Mouse (Mus musculus) neural tube, embryonic 14.5 days (tissue): ENCODE results near the gene Lrfn5. TPM values are rescaled to one million over a fixed set of nuclear protein-coding genes. Genes with fewer than 3 reads are reported as not detected.

Experiments
- ATAC-seq: fragments of 200-750 bp; cut with Nextera tagmentation; 2 replicates; pipeline ENCODE4 v1.8.0; 2017; ENCODE audit warnings: low read depth, mild to moderate bottlenecking, moderate TSS enrichment, moderate library complexity
- H3K27ac ChIP-seq: fragments of 300-500 bp; sonication (generic); 2 replicates; pipeline ENCODE4 v1.5.1; 2014; ENCODE audit warnings: low read depth, mild to moderate bottlenecking, control low read depth, low read length, moderate library complexity, mixed read lengths
- H3K27me3 ChIP-seq: fragments of 300-500 bp; sonication (generic); 2 replicates; pipeline ENCODE4 v1.6.1; 2014; ENCODE audit warnings: low read length; ENCODE audit not compliant: control insufficient read depth, insufficient read depth
- H3K36me3 ChIP-seq: fragments of 300-500 bp; sonication (generic); 2 replicates; pipeline ENCODE4 v1.6.1; 2014; ENCODE audit warnings: low read length, mixed read lengths; ENCODE audit not compliant: control insufficient read depth, insufficient read depth
- H3K4me1 ChIP-seq: fragments of 300-500 bp; sonication (generic); 2 replicates; pipeline ENCODE4 v1.6.1; 2014; ENCODE audit warnings: low read length; ENCODE audit not compliant: control insufficient read depth, insufficient read depth
- H3K4me2 ChIP-seq: fragments of 300-500 bp; sonication (generic); 2 replicates; pipeline ENCODE4 v1.6.1; 2014; ENCODE audit warnings: mild to moderate bottlenecking, low read depth, low read length, control low read depth
- H3K4me3 ChIP-seq: fragments of 300-500 bp; sonication (generic); 2 replicates; pipeline ENCODE4 v1.5.1; 2014; ENCODE audit warnings: low read depth, low read length, control low read depth, mixed read lengths
- H3K9ac ChIP-seq: fragments of 300-500 bp; sonication (generic); replicated peaks from 2 replicates; pipeline ENCODE4 v1.6.1; 2014; ENCODE audit warnings: low read depth, mild to moderate bottlenecking, control low read depth, low read length, mixed read lengths
- H3K9me3 ChIP-seq: fragments of 300-500 bp; sonication (generic); 2 replicates; pipeline ENCODE4 v1.6.1; 2016; ENCODE audit warnings: low read length; ENCODE audit not compliant: control insufficient read depth
- WGBS: fragments of 180-500 bp; shearing (Covaris S2); extraction: QIAGEN DNeasy Blood & Tissue Kit; methylation state at CpG from one replicate; pipeline ENCODE4 v1.1.7; 2014; 5-methylcytosine and 5-hydroxymethylcytosine counted together
- polyA plus RNA-seq: library from polyadenylated mRNA; unstranded; fragments of >200 nt; fragmentation: Nextera tagmentation; extraction: Ambion mirVana; gene quantifications from 2 replicates; pipeline ENCODE4 v1.2.1, GENCODE M21; 2014

The Lrfn5 gene
- polyA plus RNA-seq, 1 experiment from 2014 or later = 87.3 TPM

DNA sequence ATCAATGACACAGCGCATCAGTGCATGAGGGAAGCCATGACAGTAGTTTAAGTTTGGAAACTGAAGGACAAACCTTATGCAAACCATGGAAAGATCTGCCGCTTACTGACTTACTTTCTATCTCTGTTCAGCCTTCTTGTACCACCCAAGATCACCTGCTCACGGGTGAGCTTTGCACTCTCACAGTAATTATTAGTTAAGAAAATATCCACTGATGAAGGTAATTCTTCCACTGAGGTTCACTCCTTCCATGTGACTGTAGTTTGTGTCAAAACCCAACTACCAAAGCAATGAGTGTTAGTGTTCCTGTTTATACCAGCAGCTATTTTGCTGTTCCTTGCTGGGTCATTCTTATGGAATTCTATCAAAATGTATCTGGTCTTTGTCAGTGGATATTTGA, 84.9 kb downstream of the Lrfn5 start:
- no peak overlapping the region for H3K9ac ChIP-seq

DNA sequence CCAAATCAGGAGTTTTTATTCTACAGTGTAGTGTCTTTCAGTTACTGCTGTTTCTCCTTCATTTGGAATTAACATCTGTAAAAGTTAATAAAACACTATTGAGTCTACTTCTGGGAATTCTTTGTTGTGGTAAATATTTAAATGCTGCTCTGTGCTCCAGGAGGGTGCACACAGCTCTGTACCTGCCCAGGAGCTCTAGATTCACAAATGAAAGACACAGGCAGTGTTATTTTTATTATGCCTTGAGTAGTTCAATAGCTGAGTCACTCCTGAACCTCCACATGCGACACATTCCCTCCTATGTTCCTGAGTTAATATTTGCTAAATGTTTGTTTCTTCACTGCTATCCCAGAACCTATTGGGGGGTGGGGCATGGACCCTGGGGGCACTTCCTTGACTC, 87.1 kb downstream of the Lrfn5 start:
- Histone ChIP-seq H3K4me1 (no peaks in the 10 kb centered on the region), H3K9ac (no peak overlapping the region), H3K4me2 (no peak overlapping the region), H3K4me3 (no peak overlapping the region), H3K27ac (no peak overlapping the region), H3K36me3 (no peaks in the 10 kb centered on the region), H3K9me3 (no peaks in the 10 kb centered on the region), H3K27me3 (no peaks in the 10 kb centered on the region)
- WGBS = 94% methylated on average over 1 of the region's 1 CpGs
- no peak for ATAC-seq

More for the DNA sequence above, 84.9 kb downstream of the Lrfn5 start:
- no peak for ATAC-seq
- Histone ChIP-seq H3K9me3 (no peaks in the 10 kb centered on the region), H3K36me3 (no peaks in the 10 kb centered on the region), H3K27me3 (no peaks in the 10 kb centered on the region), H3K4me2 (no peak overlapping the region), H3K4me3 (no peak overlapping the region), H3K27ac (no peak overlapping the region), H3K4me1 (no peaks in the 10 kb centered on the region)
- 95% methylated on average over 3 of the region's 3 CpGs for WGBS

DNA sequence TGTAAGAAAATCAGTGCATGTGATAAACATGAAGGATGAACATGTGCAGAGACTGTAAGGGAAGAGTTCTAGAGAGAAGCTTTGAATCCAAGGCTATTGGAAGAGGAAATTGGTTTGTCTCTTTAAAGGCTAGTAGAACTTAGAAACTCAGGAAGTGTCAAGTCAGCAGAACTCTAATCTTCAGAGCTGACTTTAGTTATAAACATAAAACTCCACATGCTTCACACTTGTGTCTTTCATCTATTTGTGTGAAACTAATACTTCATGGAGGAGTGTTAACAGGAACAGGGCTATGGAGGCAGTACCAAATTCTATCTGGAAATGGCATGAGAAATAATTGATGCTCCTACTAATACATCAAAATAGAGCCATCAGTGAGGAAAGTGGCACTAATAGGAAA, 101.6 kb downstream of the Lrfn5 start:
- Histone ChIP-seq H3K4me3 (no peak overlapping the region), H3K4me2 (no peak overlapping the region), H3K27ac (no peak overlapping the region), H3K36me3 (no peaks in the 10 kb centered on the region), H3K4me1 (no peaks in the 10 kb centered on the region), H3K9me3 (no peaks in the 10 kb centered on the region), H3K9ac (no peak overlapping the region), H3K27me3 (no peaks in the 10 kb centered on the region)
- no peak for ATAC-seq

DNA sequence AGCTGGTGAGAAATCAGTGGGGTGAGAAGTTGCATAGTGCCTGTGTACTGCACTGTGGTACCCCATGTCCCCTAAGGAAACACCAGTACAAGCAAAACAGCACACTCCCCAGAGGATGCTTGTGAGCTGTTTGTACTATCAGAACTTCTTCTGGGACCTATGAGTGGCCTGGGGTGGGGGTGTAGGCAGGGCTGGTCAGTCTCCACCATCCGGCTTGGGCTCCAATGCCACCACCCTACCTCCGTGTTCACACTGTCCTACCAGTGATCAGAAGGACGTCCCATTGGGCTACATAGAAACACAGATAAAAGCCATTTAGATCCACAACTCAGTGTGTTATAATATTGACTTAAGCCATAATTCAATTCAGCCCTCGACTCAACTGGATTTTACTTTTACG, 131.4 kb downstream of the Lrfn5 start:
- Histone ChIP-seq H3K4me1 (no peaks in the 10 kb centered on the region), H3K27me3 (no peaks in the 10 kb centered on the region), H3K4me3 (no peak overlapping the region), H3K9me3 (no peaks in the 10 kb centered on the region), H3K27ac (no peak overlapping the region), H3K9ac (no peak overlapping the region), H3K36me3 (no peaks in the 10 kb centered on the region), H3K4me2 (no peak overlapping the region)
- WGBS = 87% methylated on average over 5 of the region's 5 CpGs
- no peak for ATAC-seq

DNA sequence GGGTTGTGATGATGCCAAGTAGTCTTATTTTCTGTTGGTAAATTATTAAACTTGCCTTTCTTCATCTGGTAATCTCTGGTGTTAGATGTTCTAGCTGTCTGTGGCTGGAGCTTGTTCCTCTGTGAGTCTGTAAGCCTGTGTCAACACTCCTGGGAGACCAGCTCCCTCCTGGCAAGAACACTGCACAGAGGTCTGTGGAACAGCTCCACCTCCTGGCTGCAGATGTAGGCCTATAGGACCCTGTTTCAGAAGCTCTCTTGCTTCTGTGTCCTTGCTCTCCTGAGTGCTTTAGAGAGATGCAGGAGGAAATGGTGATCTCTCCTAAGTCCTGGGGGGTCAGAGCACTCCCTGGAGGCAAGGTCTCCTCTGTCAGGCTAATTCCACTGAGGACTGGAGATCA, 200.2 kb downstream of the Lrfn5 start:
- Histone ChIP-seq H3K9ac (no peak overlapping the region), H3K36me3 (no peaks in the 10 kb centered on the region), H3K4me1 (no peaks in the 10 kb centered on the region), H3K4me2 (no peak overlapping the region), H3K9me3 (no peaks in the 10 kb centered on the region), H3K27ac (no peak overlapping the region), H3K4me3 (no peak overlapping the region), H3K27me3 (no peaks in the 10 kb centered on the region)
- no peak for ATAC-seq

DNA sequence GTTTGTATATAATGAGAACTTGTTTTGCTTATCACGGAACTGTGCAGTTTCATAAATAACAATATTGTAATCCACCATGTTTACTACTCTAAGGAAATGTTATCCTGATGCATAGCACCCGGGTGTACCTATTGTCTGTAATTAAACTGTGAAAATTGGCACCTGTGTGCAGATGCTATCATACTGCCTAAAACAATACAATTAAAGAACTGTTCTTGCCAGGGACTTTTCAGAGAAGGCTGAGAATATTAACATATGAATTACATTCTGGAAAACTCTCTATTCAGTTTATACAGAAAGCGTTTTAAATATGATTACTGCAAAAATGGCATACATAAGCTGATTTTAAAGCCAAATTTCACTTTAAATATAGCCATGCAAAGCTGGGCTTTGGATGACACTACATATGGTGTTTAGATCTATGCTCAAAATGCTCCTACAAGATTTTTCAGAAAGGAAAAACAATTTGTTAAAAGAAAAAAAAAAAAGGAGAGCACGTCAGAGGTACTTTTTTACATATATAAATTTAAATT, 284.2 kb downstream of the Lrfn5 start:
- Histone ChIP-seq H3K27me3 (no peaks in the 10 kb centered on the region), H3K27ac (no peak overlapping the region), H3K4me3 (no peak overlapping the region), H3K36me3 (no peaks in the 10 kb centered on the region), H3K9me3 (no peaks in the 10 kb centered on the region), H3K9ac (no peak overlapping the region), H3K4me1 (no peaks in the 10 kb centered on the region), H3K4me2 (no peak overlapping the region)
- 73% methylated on average over 4 of the region's 4 CpGs for WGBS
- ATAC-seq = no peak

DNA sequence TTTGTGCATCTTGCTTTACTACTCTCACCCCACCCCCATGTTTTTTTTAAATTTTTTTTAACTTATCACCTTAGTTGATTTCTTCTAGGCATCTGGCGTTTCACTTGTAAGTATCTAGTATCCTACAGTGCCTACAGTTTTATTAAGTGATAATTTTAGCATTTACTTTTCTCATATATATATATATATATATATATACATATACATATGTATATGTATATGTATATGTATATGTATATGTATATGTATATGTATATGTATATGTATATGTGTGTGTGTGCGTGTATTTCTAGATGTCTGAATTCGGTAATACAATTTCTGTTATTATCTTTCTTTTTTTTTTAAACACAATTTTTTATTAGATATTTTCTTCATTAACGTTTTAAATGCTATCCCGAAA, 300.7 kb downstream of the Lrfn5 start:
- Histone ChIP-seq H3K4me2 (no peak overlapping the region), H3K9ac (no peak overlapping the region), H3K27me3 (no peaks in the 10 kb centered on the region), H3K36me3 (no peaks in the 10 kb centered on the region), H3K4me1 (no peaks in the 10 kb centered on the region), H3K4me3 (no peak overlapping the region), H3K27ac (no peak overlapping the region), H3K9me3 (no peaks in the 10 kb centered on the region)
- WGBS = 94% methylated on average over 5 of the region's 5 CpGs
- no peak for ATAC-seq

DNA sequence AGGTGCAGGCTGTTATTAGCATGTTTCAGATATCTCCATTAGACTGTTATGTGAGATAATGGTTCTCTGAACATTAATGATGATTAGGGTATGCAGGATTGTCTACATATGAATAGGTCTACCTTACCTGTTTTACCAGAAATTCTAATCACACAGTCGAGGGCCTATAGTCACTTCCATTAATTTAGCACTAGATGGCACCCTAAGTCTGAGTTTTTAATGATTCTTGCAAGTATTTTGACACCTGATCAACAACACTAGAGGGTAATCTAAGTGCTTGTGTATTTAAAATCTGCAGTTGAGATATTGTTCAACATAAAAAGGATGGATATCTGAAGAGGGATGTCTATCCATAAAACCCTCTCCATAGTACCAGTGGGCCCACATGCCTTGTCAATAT, 303.4 kb downstream of the Lrfn5 start:
- Histone ChIP-seq H3K4me2 (no peak overlapping the region), H3K9ac (no peak overlapping the region), H3K4me3 (no peak overlapping the region), H3K27me3 (no peaks in the 10 kb centered on the region), H3K27ac (no peak overlapping the region), H3K36me3 (no peaks in the 10 kb centered on the region), H3K4me1 (no peaks in the 10 kb centered on the region), H3K9me3 (no peaks in the 10 kb centered on the region)
- no peak for ATAC-seq
- 27% methylated on average over 1 of the region's 1 CpGs for WGBS

DNA sequence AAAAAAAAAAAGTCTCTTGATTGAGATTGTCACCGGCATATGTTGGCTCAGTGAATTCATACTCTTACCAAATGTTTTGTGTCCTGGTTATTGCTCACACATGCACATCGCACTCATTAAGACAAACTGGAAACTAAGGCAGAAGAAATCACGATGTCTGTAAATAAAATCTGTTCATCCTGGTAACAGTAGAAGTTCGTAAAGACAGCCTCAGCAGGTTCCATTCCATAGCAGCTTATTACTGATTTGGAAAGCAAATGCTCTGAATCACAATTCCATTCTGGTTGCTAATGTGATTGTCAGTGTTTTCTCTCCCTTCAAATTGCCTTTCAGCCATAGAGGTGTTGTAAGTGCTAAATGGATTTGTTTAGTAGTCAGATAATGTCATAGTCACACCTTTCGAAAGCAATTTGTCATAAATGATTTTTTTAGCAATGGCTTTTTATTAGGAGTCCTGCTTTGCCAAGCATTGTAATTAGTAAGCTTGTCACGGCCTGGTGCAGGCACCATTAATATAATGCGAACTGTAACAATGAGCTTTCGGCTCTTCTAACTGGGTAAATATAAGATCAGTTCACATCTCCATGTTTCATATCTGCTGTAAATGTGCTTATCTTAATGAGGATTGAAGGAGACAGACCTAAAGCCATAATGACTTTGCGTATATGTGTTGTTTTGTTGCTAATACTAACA, 319.8 kb downstream of the Lrfn5 start:
- H3K27ac ChIP-seq = 0 out of 2 replicates have a peak overlapping the region, but pooled peaks have one; percentile 22
- no peaks in the 10 kb centered on the region for H3K36me3 ChIP-seq
- no peaks in the 10 kb centered on the region for H3K4me1 ChIP-seq
- ATAC-seq = no peak
- no peaks in the 10 kb centered on the region for H3K9me3 ChIP-seq
- no peak overlapping the region for H3K4me2 ChIP-seq
- H3K9ac ChIP-seq = no peak overlapping the region
- H3K27me3 ChIP-seq = no peaks in the 10 kb centered on the region
- 76% methylated on average over 9 of the region's 9 CpGs for WGBS
- no peak overlapping the region for H3K4me3 ChIP-seq
